Mouse (Mus musculus): ENCODE measurements at regions not wholly inside any gene's neighbourhood (a gene's known extent, or its start where the extent isn't known, plus 50 kb on each side); places are given as distances from the start of the nearest gene placed in this dataset.
"Not testable (repeated sequence)": the region's sequence is repeated elsewhere in the genome, so short reads cannot be mapped to it uniquely, and the experiment has no call there.

- Histone ChIP-seq H3K4me1 (ENCODE audit: control insufficient read depth, insufficient read depth) (no peaks in the 10 kb centered on the region), H3K4me2 (ENCODE audit: low read depth, low read length) (no peak overlapping the region), H3K36me3 (replicated peaks; ENCODE audit: control insufficient read depth, insufficient read depth, low read length) (no peaks in the 10 kb centered on the region), H3K4me3 (ENCODE audit: low read depth, low read length) (no peak overlapping the region), H3K27me3 (ENCODE audit: control insufficient read depth, insufficient read depth, low read length) (no peaks in the 10 kb centered on the region), H3K9me3 (replicated peaks; ENCODE audit: control insufficient read depth, low read length) (no peaks in the 10 kb centered on the region), H3K27ac (ENCODE audit: low read depth) (no peak overlapping the region), H3K9ac (replicated peaks; ENCODE audit: low read depth, low read length) (no peak overlapping the region)
- WGBS, result 51% methylated on average over 5 of the region's 5 CpGs
- ATAC-seq (ENCODE audit: insufficient read depth, low read depth), result no peak
- TF ChIP-seq CTCF (IDR thresholded peaks at IDR 0.05; ENCODE audit: low read depth), result no peak
- no peak for TF ChIP-seq EP300 (IDR thresholded peaks at IDR 0.05; ENCODE audit: low read depth)
- no peak for DNase-seq (ENCODE audit: low spot score)
Measured at GRCm38 (mm10) chr4:35308221-35308620, 82.2 kb upstream of the C9orf72 start.

- no peak overlapping the region for H3K27ac ChIP-seq (ENCODE audit: low read depth)
- H3K36me3 ChIP-seq (replicated peaks; ENCODE audit: control insufficient read depth, insufficient read depth, low read length), result no peaks in the 10 kb centered on the region
- no peak for DNase-seq (ENCODE audit: low spot score)
- TF ChIP-seq CTCF (IDR thresholded peaks at IDR 0.05; ENCODE audit: low read depth) (no peak), EP300 (IDR thresholded peaks at IDR 0.05; ENCODE audit: low read depth) (no peak)
- no peaks in the 10 kb centered on the region for H3K4me1 ChIP-seq (ENCODE audit: control insufficient read depth, insufficient read depth)
- H3K9ac ChIP-seq (replicated peaks; ENCODE audit: low read depth, low read length), result no peak overlapping the region
- no peak overlapping the region for H3K4me3 ChIP-seq (ENCODE audit: low read depth, low read length)
- no peak for ATAC-seq (ENCODE audit: insufficient read depth, low read depth)
- no peak overlapping the region for H3K4me2 ChIP-seq (ENCODE audit: low read depth, low read length)
- H3K9me3 ChIP-seq (replicated peaks; ENCODE audit: control insufficient read depth, low read length), result no peaks in the 10 kb centered on the region
- 25% methylated on average over 1 of the region's 1 CpGs for WGBS
- H3K27me3 ChIP-seq (ENCODE audit: control insufficient read depth, insufficient read depth, low read length), result no peaks in the 10 kb centered on the region
Measured at GRCm38 (mm10) chr4:35305210-35305609, 79.2 kb upstream of the C9orf72 start.

DNA sequence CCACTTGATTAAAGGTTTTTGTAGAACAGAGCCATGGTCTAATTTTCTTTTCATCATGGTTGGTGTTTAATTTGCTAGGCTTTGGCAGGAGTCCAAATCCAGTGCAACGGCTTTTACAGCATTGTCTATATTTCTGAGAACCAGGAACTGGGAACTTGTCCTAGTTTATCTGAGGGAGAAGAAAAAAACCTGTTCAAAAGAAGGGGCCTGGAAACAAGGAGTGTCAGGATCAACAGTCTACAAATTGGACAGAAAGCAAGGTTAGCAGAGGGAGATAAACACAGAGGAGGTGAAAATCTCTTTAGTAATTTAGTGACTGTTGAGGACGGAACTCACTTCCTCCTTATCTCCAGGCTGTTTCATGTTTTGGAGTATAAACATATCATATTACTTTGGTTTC, 74.9 kb upstream of the C9orf72 start:
- H3K36me3 ChIP-seq (replicated peaks; ENCODE audit: control insufficient read depth, insufficient read depth, low read length), result no peaks in the 10 kb centered on the region
- no peaks in the 10 kb centered on the region for H3K27me3 ChIP-seq (ENCODE audit: control insufficient read depth, insufficient read depth, low read length)
- no peaks in the 10 kb centered on the region for H3K9me3 ChIP-seq (replicated peaks; ENCODE audit: control insufficient read depth, low read length)
- no peak overlapping the region for H3K4me2 ChIP-seq (ENCODE audit: low read depth, low read length)
- ATAC-seq (ENCODE audit: insufficient read depth, low read depth), result no peak
- no peak for DNase-seq (ENCODE audit: low spot score)
- no peak overlapping the region for H3K27ac ChIP-seq (ENCODE audit: low read depth)
- TF ChIP-seq CTCF (IDR thresholded peaks at IDR 0.05; ENCODE audit: low read depth) (no peak), EP300 (IDR thresholded peaks at IDR 0.05; ENCODE audit: low read depth) (no peak)
- H3K9ac ChIP-seq (replicated peaks; ENCODE audit: low read depth, low read length), result no peak overlapping the region
- no peak overlapping the region for H3K4me3 ChIP-seq (ENCODE audit: low read depth, low read length)
- WGBS, result 31% methylated on average over 2 of the region's 2 CpGs
- H3K4me1 ChIP-seq (ENCODE audit: control insufficient read depth, insufficient read depth), result no peaks in the 10 kb centered on the region

DNA sequence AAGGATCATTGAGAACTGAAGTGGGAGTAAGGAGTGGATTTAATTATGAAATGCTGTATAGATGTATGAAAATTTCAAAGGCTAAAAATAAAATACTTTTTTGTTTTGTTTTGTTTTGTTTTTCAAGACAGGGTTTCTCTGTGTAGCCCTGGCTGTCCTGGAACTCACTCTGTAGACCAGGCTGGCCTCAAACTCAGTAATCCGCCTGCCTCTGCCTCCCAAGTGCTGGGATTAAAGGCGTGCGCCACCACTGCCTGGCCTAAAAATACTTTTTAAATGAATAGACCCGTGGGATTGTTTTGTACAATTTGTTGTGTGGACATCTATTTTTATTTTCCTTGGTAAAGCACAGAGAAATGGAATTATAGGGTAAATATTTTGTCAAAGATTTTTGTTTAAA, 74.4 kb upstream of the C9orf72 start:
- DNase-seq (ENCODE audit: low spot score); H3K4me2 ChIP-seq (ENCODE audit: low read depth, low read length); H3K4me1 ChIP-seq (ENCODE audit: control insufficient read depth, insufficient read depth); H3K27me3 ChIP-seq (ENCODE audit: control insufficient read depth, insufficient read depth, low read length); H3K27ac ChIP-seq (ENCODE audit: low read depth); ATAC-seq (ENCODE audit: insufficient read depth, low read depth); H3K9ac ChIP-seq (replicated peaks; ENCODE audit: low read depth, low read length); H3K4me3 ChIP-seq (ENCODE audit: low read depth, low read length); H3K36me3 ChIP-seq (replicated peaks; ENCODE audit: control insufficient read depth, insufficient read depth, low read length); H3K9me3 ChIP-seq (replicated peaks; ENCODE audit: control insufficient read depth, low read length): not testable (repeated sequence)
- 71% methylated on average over 4 of the region's 4 CpGs for WGBS

- no peak overlapping the region for H3K4me3 ChIP-seq (ENCODE audit: low read depth, low read length)
- H3K4me2 ChIP-seq (ENCODE audit: low read depth, low read length), result no peak overlapping the region
- H3K36me3 ChIP-seq (replicated peaks; ENCODE audit: control insufficient read depth, insufficient read depth, low read length), result no peaks in the 10 kb centered on the region
- H3K9me3 ChIP-seq (replicated peaks; ENCODE audit: control insufficient read depth, low read length), result no peaks in the 10 kb centered on the region
- no peak overlapping the region for H3K27ac ChIP-seq (ENCODE audit: low read depth)
- ATAC-seq (ENCODE audit: insufficient read depth, low read depth), result no peak
- H3K4me1 ChIP-seq (ENCODE audit: control insufficient read depth, insufficient read depth), result no peaks in the 10 kb centered on the region
- TF ChIP-seq CTCF (IDR thresholded peaks at IDR 0.05; ENCODE audit: low read depth), result no peak
- no peak for TF ChIP-seq EP300 (IDR thresholded peaks at IDR 0.05; ENCODE audit: low read depth)
- H3K27me3 ChIP-seq (ENCODE audit: control insufficient read depth, insufficient read depth, low read length), result no peaks in the 10 kb centered on the region
- no peak for DNase-seq (ENCODE audit: low spot score)
- H3K9ac ChIP-seq (replicated peaks; ENCODE audit: low read depth, low read length), result no peak overlapping the region
Measured at GRCm38 (mm10) chr4:35284611-35285010, 58.6 kb upstream of the C9orf72 start.
